Mouse (Mus musculus): Measurements from ENCODE around the gene Dusp27.

Gene Dusp27

GRCm38 (mm10) chr1:166127719-166128118 lies at the start of gene Dusp27:
Gene Dusp27, minus strand, starts transcription at chr1:166127922.
- in situ Hi-C loops (cut with MboI, MseI), result no loop called here

- in situ Hi-C loops (cut with MboI, MseI), result no loop called here
These were observed 45.9 kb upstream of the Dusp27 start for GRCm38 (mm10) chr1:166173621-166174020.

GRCm38 (mm10) chr1:166172992-166173391 lies 45.3 kb upstream of the Dusp27 start:
- in situ Hi-C loops (cut with MboI, MseI), result no loop called here

GRCm38 (mm10) chr1:166170852-166171251 lies 43.1 kb upstream of the Dusp27 start:
- in situ Hi-C loops (cut with MboI, MseI), result no loop called here

- in situ Hi-C loops (cut with MboI, MseI), result no loop called here
These were observed 42.0 kb upstream of the Dusp27 start for GRCm38 (mm10) chr1:166169713-166170112.

GRCm38 (mm10) chr1:166168017-166168416 lies 40.3 kb upstream of the Dusp27 start:
- in situ Hi-C loops (cut with MboI, MseI), result no loop called here

GRCm38 (mm10) chr1:166167405-166167804 lies 39.7 kb upstream of the Dusp27 start:
- in situ Hi-C loops (cut with MboI, MseI), result no loop called here

GRCm38 (mm10) chr1:166165159-166165558 lies 37.4 kb upstream of the Dusp27 start:
- in situ Hi-C loops (cut with MboI, MseI), result no loop called here

- in situ Hi-C loops (cut with MboI, MseI), result loop anchor here (5.0 kb wide), 2 partner anchors 158 to 198 kb away; no protein-coding TSS in a partner anchor
These were observed 36.9 kb upstream of the Dusp27 start for GRCm38 (mm10) chr1:166164580-166164979.

- in situ Hi-C loops (cut with MboI, MseI), result loop anchor here (5.0 kb wide), 2 partner anchors 161 to 201 kb away; no protein-coding TSS in a partner anchor
These were observed 33.1 kb upstream of the Dusp27 start for GRCm38 (mm10) chr1:166160569-166161445.

GRCm38 (mm10) chr1:166160111-166160510 lies 32.4 kb upstream of the Dusp27 start:
- in situ Hi-C loops (cut with MboI, MseI), result loop anchor here (5.0 kb wide), 2 partner anchors 162 to 202 kb away; no protein-coding TSS in a partner anchor

- in situ Hi-C loops (cut with MboI, MseI), result loop anchor here (5.0 to 10.0 kb wide), 2 partner anchors 264 to 301 kb away; no protein-coding TSS in a partner anchor
These were observed 30.9 kb upstream of the Dusp27 start for GRCm38 (mm10) chr1:166158664-166159063.

- in situ Hi-C loops (cut with MboI, MseI), result loop anchor here (5.0 to 10.0 kb wide), 2 partner anchors 263 to 300 kb away; no protein-coding TSS in a partner anchor
These were observed 30.0 kb upstream of the Dusp27 start for GRCm38 (mm10) chr1:166157712-166158111.

- in situ Hi-C loops (cut with MboI, MseI), result loop anchor here (5.0 to 10.0 kb wide), 2 partner anchors 260 to 298 kb away; no protein-coding TSS in a partner anchor
These were observed 27.4 kb upstream of the Dusp27 start for GRCm38 (mm10) chr1:166155113-166155494.

GRCm38 (mm10) chr1:166154162-166155112 lies 26.7 kb upstream of the Dusp27 start:
- in situ Hi-C loops (cut with MboI, MseI), result loop anchor here (5.0 to 10.0 kb wide), 3 partner anchors 260 to 377 kb away; no protein-coding TSS in a partner anchor

GRCm38 (mm10) chr1:166153351-166154120 lies 25.8 kb upstream of the Dusp27 start:
- in situ Hi-C loops (cut with MboI, MseI), result loop anchor here (5.0 to 10.0 kb wide), 2 partner anchors 259 to 376 kb away; no protein-coding TSS in a partner anchor

GRCm38 (mm10) chr1:166152034-166152433 lies 24.3 kb upstream of the Dusp27 start:
- in situ Hi-C loops (cut with MboI, MseI), result loop anchor here (5.0 to 10.0 kb wide), 2 partner anchors 257 to 375 kb away; no protein-coding TSS in a partner anchor

GRCm38 (mm10) chr1:166151341-166151740 lies 23.6 kb upstream of the Dusp27 start:
- in situ Hi-C loops (cut with MboI, MseI), result loop anchor here (5.0 to 10.0 kb wide), 2 partner anchors 257 to 374 kb away; no protein-coding TSS in a partner anchor

GRCm38 (mm10) chr1:166150035-166150434 lies 22.3 kb upstream of the Dusp27 start:
- in situ Hi-C loops (cut with MboI, MseI), result loop anchor here (5.0 to 10.0 kb wide), 2 partner anchors 255 to 373 kb away; no protein-coding TSS in a partner anchor

GRCm38 (mm10) chr1:166149441-166149840 lies 21.7 kb upstream of the Dusp27 start:
- in situ Hi-C loops (cut with MboI, MseI), result no loop called here
